8 mouse cellular contexts compared by ENCODE assay signal in the genomic region with DNA sequence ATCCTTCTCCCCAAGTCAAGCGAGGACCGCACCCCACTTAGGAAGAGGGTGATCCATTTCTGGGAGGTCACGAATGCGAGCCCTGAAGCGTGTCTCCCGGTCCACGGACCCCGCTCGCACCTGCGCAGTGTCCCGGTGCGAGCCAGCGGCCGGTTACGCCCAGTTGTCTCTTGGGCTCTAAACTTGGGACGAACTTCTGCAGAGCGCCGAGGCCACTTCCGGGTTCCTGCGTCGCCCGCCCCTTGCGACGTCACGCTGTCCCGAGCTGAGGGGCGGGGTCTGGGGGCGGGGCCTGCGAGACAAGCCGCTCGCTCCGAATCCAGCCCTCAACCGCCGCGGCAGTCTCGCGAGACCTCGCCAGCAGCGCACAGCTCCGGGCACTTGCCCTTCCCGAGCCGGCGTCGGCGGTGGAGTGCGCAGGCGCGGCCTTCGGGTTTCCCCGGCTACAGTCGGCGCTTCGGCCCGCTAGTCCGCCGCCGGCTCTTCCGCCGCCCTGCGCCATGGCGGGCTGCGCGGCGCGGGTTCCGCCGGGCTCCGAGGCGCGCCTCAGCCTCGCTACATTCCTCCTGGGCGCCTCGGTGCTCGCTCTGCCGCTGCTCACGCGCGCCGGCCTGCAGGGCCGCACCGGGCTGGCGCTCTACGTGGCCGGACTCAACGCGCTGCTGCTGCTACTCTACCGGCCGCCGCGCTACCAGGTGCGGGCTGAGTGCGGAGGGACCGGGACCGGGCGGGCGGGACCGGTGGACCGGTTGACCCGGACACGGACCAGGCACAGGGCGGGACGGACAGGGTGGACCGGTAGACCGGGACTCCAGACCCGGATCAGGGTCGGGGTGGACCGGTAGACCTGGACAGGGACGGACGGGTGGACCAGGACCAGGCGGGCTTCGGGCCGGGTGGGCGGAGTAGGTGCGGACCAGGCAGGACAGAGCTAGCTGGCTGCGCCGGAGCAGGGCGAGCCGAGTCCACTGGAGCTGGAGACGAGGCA. TPM values are rescaled to one million over a fixed set of nuclear protein-coding genes. Genes with fewer than 3 reads are reported as not detected.
DNase-seq lines count a peak whose midpoint lies in the region; ATAC-seq and TF ChIP-seq lines count a peak whose summit lies in the region.

A gene (plus strand): TSS at position 354 of the 988 bp plus-strand sequence.

- peaks cover 58% of the 10 kb centered on the region for H3K4me1 ChIP-seq in forebrain, embryonic 10.5 days
- H3K4me1 ChIP-seq in heart, embryonic 15.5 days (replicated peaks), result peaks cover 26% of the 10 kb centered on the region
- peaks cover 16 to 20% of the 10 kb centered on the region in 2 experiments for H3K4me1 ChIP-seq in liver, embryonic 14.5 days (replicated peaks; ENCODE audit: control insufficient read depth in 2 of 2, insufficient read depth in 2 of 2, low read length in 1 of 2)
- peaks cover 31% of the 10 kb centered on the region for H3K4me1 ChIP-seq in neural tube, embryonic 11.5 days (ENCODE audit: control insufficient read depth, insufficient read depth, low read length)
- peaks cover 5% of the 10 kb centered on the region; the same call in 1 of the 2 replicates for H3K4me1 ChIP-seq in stomach, postnatal 0 days (replicated peaks; ENCODE audit: control insufficient read depth, insufficient read depth)

- WGBS in forebrain, embryonic 10.5 days, result under 1% methylated on average over 119 of the region's 119 CpGs
- under 1% methylated on average over 119 of the region's 119 CpGs for WGBS in heart, embryonic 15.5 days
- WGBS in liver, embryonic 14.5 days (ENCODE audit: insufficient replicate concordance), result under 1% methylated on average over 119 of the region's 119 CpGs
- WGBS in neural tube, embryonic 11.5 days, result under 1% methylated on average over 114 of the region's 119 CpGs
- under 1% methylated on average over 108 of the region's 119 CpGs for WGBS in stomach, postnatal 0 days

- H3K4me2 ChIP-seq in heart, embryonic 15.5 days, result peak within 1 kb of the TSS; percentile 91
- H3K4me2 ChIP-seq in liver, embryonic 14.5 days (ENCODE audit: low read depth), result peak within 1 kb of the TSS; percentile 97
- H3K4me2 ChIP-seq in neural tube, embryonic 11.5 days (ENCODE audit: low read depth), result peak within 1 kb of the TSS; percentile 94
- peak within 1 kb of the TSS; percentile 96 for H3K4me2 ChIP-seq in stomach, postnatal 0 days (replicated peaks; ENCODE audit: low read depth)

- peak within 1 kb of the TSS; percentile 89 for H3K4me3 ChIP-seq in forebrain, embryonic 10.5 days
- peak within 1 kb of the TSS; percentile 96 for H3K4me3 ChIP-seq in heart, embryonic 15.5 days
- peak within 1 kb of the TSS; percentile 84 to 93 for H3K4me3 ChIP-seq in liver, embryonic 14.5 days (ENCODE audit: insufficient read depth in 1 of 2, low read depth in 2 of 2, low read length in 2 of 2)
- H3K4me3 ChIP-seq in neural tube, embryonic 11.5 days (ENCODE audit: low read depth, low read length), result peak within 1 kb of the TSS; percentile 92
- peak within 1 kb of the TSS; percentile 95 for H3K4me3 ChIP-seq in stomach, postnatal 0 days (ENCODE audit: low read depth, low read length)

- no peaks in the 10 kb centered on the region for H3K9me3 ChIP-seq in forebrain, embryonic 10.5 days
- H3K9me3 ChIP-seq in heart, embryonic 15.5 days (replicated peaks), result no peaks in the 10 kb centered on the region
- H3K9me3 ChIP-seq in liver, embryonic 14.5 days (ENCODE audit: control insufficient read depth, low read length), result no peaks in the 10 kb centered on the region
- H3K9me3 ChIP-seq in neural tube, embryonic 11.5 days (ENCODE audit: control insufficient read depth, low read length), result no peaks in the 10 kb centered on the region
- H3K9me3 ChIP-seq in stomach, postnatal 0 days (ENCODE audit: control insufficient read depth, low read length), result no peaks in the 10 kb centered on the region

- DNase-seq in CD8-positive naive resting alpha-beta T cell, adult 2 months (ENCODE audit: low read depth in 2 of 2, low spot score in 2 of 2), result peak; percentile 99
- peak; percentile 96 for DNase-seq in c-Kit-positive CD71-negative TER-119-negative erythroid progenitor cells, embryonic 14.5 days (ENCODE audit: low read depth)
- DNase-seq in forebrain, embryonic 10.5 days (ENCODE audit: extremely low spot score, low spot score), result peak; percentile 98
- peak; percentile 99 to 100 for DNase-seq in kidney, postnatal 25 days
- peak; percentile 97 for DNase-seq in liver, embryonic 14.5 days (ENCODE audit: low read depth in 3 of 3, low spot score in 3 of 3)
- DNase-seq in neural tube, embryonic 11.5 days (ENCODE audit: low spot score), result peak; percentile 100
- DNase-seq in stomach, postnatal 0 days (ENCODE audit: low spot score), result peak; percentile 100

- TF ChIP-seq EP300 in liver, embryonic 14.5 days (IDR thresholded peaks at IDR 0.05; ENCODE audit: low read depth), result peak; percentile 66
- TF ChIP-seq EP300 in stomach, postnatal 0 days (optimal IDR thresholded peaks at IDR 0.05), result peak; percentile 97

- no peak; the same call in 1 of the 2 replicates for TF ChIP-seq CTCF in liver, embryonic 14.5 days (IDR thresholded peaks at IDR 0.05; ENCODE audit: low read depth)
- no peak for TF ChIP-seq CTCF in stomach, postnatal 0 days (IDR thresholded peaks at IDR 0.05; ENCODE audit: low read depth)

- peak within 1 kb of the TSS; percentile 97 for H3K9ac ChIP-seq in heart, embryonic 15.5 days
- H3K9ac ChIP-seq in liver, embryonic 14.5 days (replicated peaks), result peak within 1 kb of the TSS; percentile 96
- H3K9ac ChIP-seq in neural tube, embryonic 11.5 days (ENCODE audit: low read length), result peak within 1 kb of the TSS; percentile 94
- H3K9ac ChIP-seq in stomach, postnatal 0 days (ENCODE audit: low read length), result peak within 1 kb of the TSS; percentile 94

- ATAC-seq in heart, embryonic 15.5 days (replicated peaks; ENCODE audit: insufficient number of reproducible peaks, insufficient read depth, low FRiP score, low read depth), result peak; percentile 98
- ATAC-seq in liver, embryonic 14.5 days (ENCODE audit: insufficient read depth), result peak; percentile 95
- peak; percentile 90 for ATAC-seq in neural tube, embryonic 11.5 days (ENCODE audit: insufficient read depth, low FRiP score, low TSS enrichment)
- peak; percentile 97 for ATAC-seq in stomach, postnatal 0 days (ENCODE audit: low FRiP score, low TSS enrichment)

- peak within 1 kb of the TSS; percentile 92 for H3K27ac ChIP-seq in forebrain, embryonic 10.5 days
- peak within 1 kb of the TSS; percentile 84 for H3K27ac ChIP-seq in heart, embryonic 15.5 days
- H3K27ac ChIP-seq in liver, embryonic 14.5 days, result peak within 1 kb of the TSS; percentile 71
- H3K27ac ChIP-seq in neural tube, embryonic 11.5 days (ENCODE audit: low read depth, low read length), result peak within 1 kb of the TSS; percentile 71
- H3K27ac ChIP-seq in stomach, postnatal 0 days (replicated peaks), result peak within 1 kb of the TSS; percentile 85

- H3K36me3 ChIP-seq in forebrain, embryonic 10.5 days (replicated peaks), result peaks cover 27% of the 10 kb centered on the region
- H3K36me3 ChIP-seq in heart, embryonic 15.5 days, result peaks cover 12% of the 10 kb centered on the region; the same call in 1 of the 2 replicates
- H3K36me3 ChIP-seq in liver, embryonic 14.5 days (replicated peaks; ENCODE audit: control insufficient read depth, insufficient read depth, low read depth), result peaks cover 9% of the 10 kb centered on the region
- H3K36me3 ChIP-seq in neural tube, embryonic 11.5 days (ENCODE audit: control insufficient read depth, insufficient read depth, low read length), result no peaks in the 10 kb centered on the region
- peaks cover 5% of the 10 kb centered on the region for H3K36me3 ChIP-seq in stomach, postnatal 0 days (ENCODE audit: control insufficient read depth, insufficient read depth, low read length)

- peaks cover 53% of the 10 kb centered on the region for H3K27me3 ChIP-seq in forebrain, embryonic 10.5 days (ENCODE audit: poor library complexity, severe bottlenecking)
- H3K27me3 ChIP-seq in heart, embryonic 15.5 days, result peaks cover 19% of the 10 kb centered on the region
- peaks cover 7% of the 10 kb centered on the region for H3K27me3 ChIP-seq in liver, embryonic 14.5 days (ENCODE audit: control insufficient read depth, insufficient read depth, low read length)
- peaks cover 11% of the 10 kb centered on the region; the same call in 1 of the 2 replicates for H3K27me3 ChIP-seq in neural tube, embryonic 11.5 days (ENCODE audit: control insufficient read depth, insufficient read depth, low read length)
- H3K27me3 ChIP-seq in stomach, postnatal 0 days (ENCODE audit: control insufficient read depth, insufficient read depth, low read length), result no peaks in the 10 kb centered on the region

RNA-seq across cellular contexts. Expression of the gene that starts here (rescaled TPM):
- polyA plus RNA-seq in forebrain, embryonic 10.5 days (2016; fragmentation: Nextera tagmentation; extraction: Ambion mirVana), result 23.3 and 26.1 TPM in 2 replicates
- polyA plus RNA-seq in heart, embryonic 15.5 days (2015; fragmentation: Nextera tagmentation; extraction: Ambion mirVana), result 15.3 and 20.3 TPM in 2 replicates
- polyA plus RNA-seq in liver, embryonic 14.5 days (2012; rRNA removed), result 6.0 and 6.5 TPM in 2 replicates
- polyA plus RNA-seq in liver, embryonic 14.5 days (2014; fragmentation: Nextera tagmentation; extraction: Ambion mirVana), result 7.0 and 10.1 TPM in 2 replicates
- polyA plus RNA-seq in neural tube, embryonic 11.5 days (2014; fragmentation: Nextera tagmentation; extraction: Ambion mirVana), result 27.1 and 31.3 TPM in 2 replicates
- 9.6 and 10.2 TPM in 2 replicates for polyA plus RNA-seq in stomach, postnatal 0 days (2015; fragmentation: Nextera tagmentation; extraction: Ambion mirVana)

Comparison
In these comparisons a context has a peak if more than half of its experiments do, and no peak if none do; other contexts are left out.
1. Peak in every context shown above with its lines: DNase-seq, ATAC-seq, H3K4me3 ChIP-seq and H3K27ac ChIP-seq.